Mouse (Mus musculus): ENCODE results near the gene Gm45808.

- TF ChIP-seq CTCF (IDR thresholded peaks at IDR 0.05) (no peak), EP300 (IDR thresholded peaks at IDR 0.05) (no peak)
These were observed 11.2 kb downstream of the Gm45808 start for GRCm38 (mm10) chr7:45475291-45475969.
